Comparison of ENCODE assay signal across 21 mouse cellular contexts in genomic region chr1:53191234-53191633, GRCm38 (mm10). TPM values are rescaled to one million over a fixed set of nuclear protein-coding genes. Genes with fewer than 3 reads are reported as not detected.
"Had no signal": no experiment of that assay in that cellular context is flagged by ENCODE, and none has a peak within 500 bp of the region (broad histone marks: within the 10 kb centered on the region; RNA-seq: fewer than 3 reads in every experiment).

No protein-coding gene starts in this region.

- H3K27ac ChIP-seq: kidney, postnatal 0 days; limb, embryonic 15.5 days; liver, embryonic 12.5 days; midbrain, embryonic 13.5 days; neural tube, embryonic 12.5 days; stomach, embryonic 15.5 days had no signal

- ATAC-seq: liver, embryonic 12.5 days; midbrain, embryonic 13.5 days had no signal

- H3K4me2 ChIP-seq: limb, embryonic 15.5 days; liver, embryonic 12.5 days; lung, embryonic 14.5 days; midbrain, embryonic 13.5 days; neural tube, embryonic 12.5 days; stomach, embryonic 15.5 days had no signal

- H3K9me3 ChIP-seq: limb, embryonic 15.5 days; liver, embryonic 12.5 days; midbrain, embryonic 13.5 days; neural tube, embryonic 12.5 days; stomach, embryonic 15.5 days had no signal

- H3K9ac ChIP-seq: limb, embryonic 15.5 days; liver, embryonic 12.5 days; lung, embryonic 14.5 days; midbrain, embryonic 13.5 days; neural tube, embryonic 12.5 days; stomach, embryonic 15.5 days had no signal

- H3K4me1 ChIP-seq: limb, embryonic 15.5 days; midbrain, embryonic 13.5 days; neural tube, embryonic 12.5 days; stomach, embryonic 15.5 days had no signal

- H3K36me3 ChIP-seq: limb, embryonic 15.5 days; neural tube, embryonic 12.5 days; stomach, embryonic 15.5 days had no signal

- H3K4me3 ChIP-seq: limb, embryonic 15.5 days; liver, embryonic 12.5 days; midbrain, embryonic 13.5 days; neural tube, embryonic 12.5 days; stomach, embryonic 15.5 days had no signal

- DNase-seq: kidney, adult 9 months; kidney, postnatal 36 days; lung, embryonic 14.5 days; lung, postnatal 10 days; lung, postnatal 4 days; right cerebral cortex, postnatal 4 days; thymus, postnatal 36 days had no signal

- H3K27me3 ChIP-seq: limb, embryonic 15.5 days; liver, embryonic 12.5 days; midbrain, embryonic 13.5 days; neural tube, embryonic 12.5 days; stomach, embryonic 15.5 days had no signal

RNA-seq across cellular contexts. Expression of gene 1700019A02Rik, which starts 3.8 kb away (rescaled TPM):
- total RNA-seq: layer of hippocampus, postnatal 10 days; left cerebral cortex, postnatal 36 days; megakaryocyte, adult 5-6 weeks; monocyte, adult 5-6 weeks; neutrophil, adult 5-6 weeks had no signal
- polyA plus RNA-seq: kidney, postnatal 0 days; limb, embryonic 15.5 days; liver, embryonic 12.5 days; liver, embryonic 16.5 days; lung, embryonic 14.5 days; midbrain, embryonic 13.5 days; neural tube, embryonic 12.5 days; spleen, adult 2 months; stomach, embryonic 15.5 days; thymus, postnatal 0 days had no signal
